Mouse (Mus musculus) cerebellum, adult 2 months (tissue): ENCODE data around the gene Stard7.

Source experiments
- CTCF ChIP-seq: fragments of 200-500 bp; IDR thresholded peaks from 2 replicates; pipeline ENCODE4 v1.5.1; 2011; ENCODE audit warnings: low read depth, mild to moderate bottlenecking, control low read depth, low read length, moderate library complexity, borderline replicate concordance; ENCODE audit not compliant: insufficient read depth
- POLR2A ChIP-seq: fragments of 200-500 bp; IDR thresholded peaks from 2 replicates; pipeline ENCODE4 v1.6.1; 2011; ENCODE audit warnings: low read length, control low read depth, borderline replicate concordance; ENCODE audit not compliant: insufficient read depth

GRCm38 (mm10) chr2:127278162-127278561 lies 8.1 kb downstream of the Stard7 start:
- no peak for TF ChIP-seq CTCF
- TF ChIP-seq POLR2A = no peak
